Mouse (Mus musculus): ENCODE data around the gene Cab39l. TPM values are rescaled to one million over a fixed set of nuclear protein-coding genes. Genes with fewer than 3 reads are reported as not detected.

The Cab39l gene
- total and polyA plus RNA-seq, 3 experiments, result 19.9 to 49.2 (median 33.1) TPM

DNA sequence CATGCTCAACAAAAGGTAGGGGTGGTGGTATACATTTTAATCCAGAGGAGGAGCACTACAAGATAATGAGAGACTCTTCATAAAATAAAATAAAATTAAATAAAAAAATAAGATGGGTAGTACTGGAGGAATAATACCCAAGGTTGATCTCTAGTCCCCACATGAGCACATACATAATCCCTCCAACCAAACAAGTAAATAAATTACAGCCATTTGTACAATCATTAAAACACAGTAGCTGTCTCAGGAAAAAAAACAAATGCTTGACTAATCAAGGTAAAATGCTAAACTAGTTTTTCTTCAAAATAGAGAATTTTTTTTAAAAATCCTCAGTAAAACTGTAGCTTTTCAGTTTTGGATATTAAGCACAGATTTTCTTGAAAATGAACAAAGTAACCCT, 5.6 kb upstream of the Cab39l start:
- dilution Hi-C loops (cut with MboI; ENCODE audit: extremely low pct_ligation_motif_present, extremely low pct_unique_long_range_greater_than_20kb, low sequenced_read_pairs), result no loop called here
- peaks cover 18% of the 10 kb centered on the region for H3K79me2 ChIP-seq (replicated peaks; ENCODE audit: control insufficient read depth, extremely low read depth, insufficient read depth, poor library complexity, severe bottlenecking)

GRCm38 (mm10) chr14:59437398-59437797, 3.4 kb upstream of the Cab39l start:
- H3K9me3 ChIP-seq (replicated peaks; ENCODE audit: low read length), result no peaks in the 10 kb centered on the region
- in situ Hi-C loops (cut with MboI; ENCODE audit: low pct_ligation_motif_present, low pct_unique_long_range_greater_than_20kb, low sequenced_read_pairs) (no loop called here), dilution Hi-C loops (cut with MboI; ENCODE audit: extremely low pct_ligation_motif_present, extremely low pct_unique_long_range_greater_than_20kb, low sequenced_read_pairs) (no loop called here)
- H3K79me2 ChIP-seq (replicated peaks; ENCODE audit: control insufficient read depth, extremely low read depth, insufficient read depth, poor library complexity, severe bottlenecking), result peaks cover 26% of the 10 kb centered on the region
- peaks cover 0 to 37% of the 10 kb centered on the region in 2 experiments; a peak in 2 of 4 replicates for H3K4me1 ChIP-seq (ENCODE audit: control insufficient read depth in 1 of 2, insufficient read depth in 2 of 2)
- no peak overlapping the region for H3K27ac ChIP-seq (ENCODE audit: insufficient read depth, low read depth)
- no peaks in the 10 kb centered on the region for H3K27me3 ChIP-seq (replicated peaks)
- H3K4me3 ChIP-seq (replicated peaks in 1 of 3; ENCODE audit: low read depth in 2 of 3, low read length in 2 of 3, poor library complexity in 1 of 3), result peak overlapping the region in 1 of 3 experiments; percentile 9
- H3K36me3 ChIP-seq (replicated peaks in 1 of 2; ENCODE audit: control insufficient read depth in 1 of 2, insufficient read depth in 1 of 2, low read length in 1 of 2), result peaks cover 4 to 5% of the 10 kb centered on the region in 2 experiments
- peak; percentile 54 for DNase-seq (ENCODE audit: extremely low read depth)
- H3K9ac ChIP-seq (ENCODE audit: insufficient read depth, low read depth), result peak overlapping the region; percentile 63; the same call in 1 of the 2 replicates
- peak overlapping the region; percentile 88 for H3K4me2 ChIP-seq (ENCODE audit: insufficient read depth, low read depth, poor library complexity, severe bottlenecking)
- no peak for TF ChIP-seq E2F4 (IDR thresholded peaks at IDR 0.05; ENCODE audit: insufficient replicate concordance, low read depth, low read length)
- peak; percentile 41; the same call in 1 of the 2 replicates for TF ChIP-seq ELF1 (IDR thresholded peaks at IDR 0.05; ENCODE audit: low read depth, low read length)
- no peak for TF ChIP-seq POLR2A (IDR thresholded peaks at IDR 0.05; ENCODE audit: low read depth, low read length)
- TF ChIP-seq ZMIZ1 (IDR thresholded peaks at IDR 0.05; ENCODE audit: low read depth, low read length), result no peak
- TF ChIP-seq ZC3H11A (IDR thresholded peaks at IDR 0.05; ENCODE audit: low read depth, low read length), result no peak
- TF ChIP-seq USF1 (IDR thresholded peaks at IDR 0.05; ENCODE audit: low read depth, low read length), result no peak
- 0 out of 2 replicates have a peak, but pooled peaks have one; percentile 31 for TF ChIP-seq TBP (conservative IDR thresholded peaks at IDR 0.05; ENCODE audit: low read depth, low read length)
- TF ChIP-seq MAX (IDR thresholded peaks at IDR 0.05; ENCODE audit: low read length), result no peak
- no peak for TF ChIP-seq MYC (IDR thresholded peaks at IDR 0.05; ENCODE audit: low read depth, low read length)
- TF ChIP-seq MEF2A (IDR thresholded peaks at IDR 0.05; ENCODE audit: borderline replicate concordance, low read depth, low read length), result peak; percentile 67
- TF ChIP-seq JUND (conservative IDR thresholded peaks at IDR 0.05; ENCODE audit: low read depth, low read length), result peak; percentile 93
- TF ChIP-seq BHLHE40 (IDR thresholded peaks at IDR 0.05; ENCODE audit: low read depth, low read length), result no peak
- peak; percentile 96 for TF ChIP-seq IRF4 (IDR thresholded peaks at IDR 0.05; ENCODE audit: low read depth, low read length)
- no peak for TF ChIP-seq HCFC1 (IDR thresholded peaks at IDR 0.05; ENCODE audit: low read depth, low read length)
- peak; percentile 70; the same call in 1 of the 2 replicates for TF ChIP-seq CHD1 (IDR thresholded peaks at IDR 0.05; ENCODE audit: low read depth, low read length)
- TF ChIP-seq POLR2AphosphoS2 (IDR thresholded peaks at IDR 0.05; ENCODE audit: low read depth, low read length), result no peak
- peak; percentile 48; the same call in 1 of the 2 replicates for TF ChIP-seq ETS1 (conservative IDR thresholded peaks at IDR 0.05; ENCODE audit: low read depth, low read length)
- peak; percentile 85 for TF ChIP-seq EP300 (IDR thresholded peaks at IDR 0.05; ENCODE audit: low read length)
- no peak for TF ChIP-seq RCOR1 (conservative IDR thresholded peaks at IDR 0.05; ENCODE audit: low read depth, low read length)
- no peak for TF ChIP-seq CHD2 (IDR thresholded peaks at IDR 0.05; ENCODE audit: low read length)
- TF ChIP-seq SIN3A (IDR thresholded peaks at IDR 0.05; ENCODE audit: low read length), result peak; percentile 65; the same call in 1 of the 2 replicates
- no peak for TF ChIP-seq RAD21 (IDR thresholded peaks at IDR 0.05; ENCODE audit: low read depth, low read length)
- no peak for TF ChIP-seq MXI1 (IDR thresholded peaks at IDR 0.05; ENCODE audit: low read depth, low read length)
- TF ChIP-seq NRF1 (IDR thresholded peaks at IDR 0.05; ENCODE audit: low read depth, low read length), result no peak
- TF ChIP-seq MAZ (IDR thresholded peaks at IDR 0.05; ENCODE audit: low read depth, low read length), result no peak
- TF ChIP-seq JUN (IDR thresholded peaks at IDR 0.05; ENCODE audit: insufficient read depth, low read depth, low read length), result peak; percentile 87
- TF ChIP-seq TCF12 (IDR thresholded peaks at IDR 0.05; ENCODE audit: low read depth, low read length), result no peak
- no peak for TF ChIP-seq PAX5 (IDR thresholded peaks at IDR 0.05; ENCODE audit: low read length)
- no peak for TF ChIP-seq ZNF384 (IDR thresholded peaks at IDR 0.05; ENCODE audit: low read depth, low read length)
- no peak for TF ChIP-seq KAT2A (IDR thresholded peaks at IDR 0.05; ENCODE audit: insufficient replicate concordance, low read length)
- TF ChIP-seq NELFE (IDR thresholded peaks at IDR 0.05; ENCODE audit: low read depth, low read length), result no peak
- TF ChIP-seq SMC3 (IDR thresholded peaks at IDR 0.05; ENCODE audit: low read depth, low read length), result no peak
- TF ChIP-seq USF2 (conservative IDR thresholded peaks at IDR 0.05; ENCODE audit: low read depth, low read length), result no peak

More for the DNA sequence above, 5.6 kb upstream of the Cab39l start:
- no peak for DNase-seq (ENCODE audit: extremely low read depth)
- no peak overlapping the region for H3K4me3 ChIP-seq (replicated peaks in 1 of 3; ENCODE audit: low read depth in 2 of 3, low read length in 2 of 3, poor library complexity in 1 of 3)
- in situ Hi-C loops (cut with MboI; ENCODE audit: low pct_ligation_motif_present, low pct_unique_long_range_greater_than_20kb, low sequenced_read_pairs), result no loop called here
- H3K27ac ChIP-seq (ENCODE audit: insufficient read depth, low read depth), result no peak overlapping the region
- peaks cover 10 to 15% of the 10 kb centered on the region in 2 experiments for H3K36me3 ChIP-seq (replicated peaks in 1 of 2; ENCODE audit: control insufficient read depth in 1 of 2, insufficient read depth in 1 of 2, low read length in 1 of 2)
- H3K9me3 ChIP-seq (replicated peaks; ENCODE audit: low read length), result no peaks in the 10 kb centered on the region
- peaks cover 0 to 33% of the 10 kb centered on the region in 2 experiments; a peak in 2 of 4 replicates for H3K4me1 ChIP-seq (ENCODE audit: control insufficient read depth in 1 of 2, insufficient read depth in 2 of 2)
- H3K9ac ChIP-seq (ENCODE audit: insufficient read depth, low read depth), result no peak overlapping the region
- no peak overlapping the region for H3K4me2 ChIP-seq (ENCODE audit: insufficient read depth, low read depth, poor library complexity, severe bottlenecking)
- no peak for TF ChIP-seq POLR2AphosphoS2 (IDR thresholded peaks at IDR 0.05; ENCODE audit: low read depth, low read length)
- no peaks in the 10 kb centered on the region for H3K27me3 ChIP-seq (replicated peaks)
